Comparison of ENCODE assay signal across 11 mouse cellular contexts in the genomic region with DNA sequence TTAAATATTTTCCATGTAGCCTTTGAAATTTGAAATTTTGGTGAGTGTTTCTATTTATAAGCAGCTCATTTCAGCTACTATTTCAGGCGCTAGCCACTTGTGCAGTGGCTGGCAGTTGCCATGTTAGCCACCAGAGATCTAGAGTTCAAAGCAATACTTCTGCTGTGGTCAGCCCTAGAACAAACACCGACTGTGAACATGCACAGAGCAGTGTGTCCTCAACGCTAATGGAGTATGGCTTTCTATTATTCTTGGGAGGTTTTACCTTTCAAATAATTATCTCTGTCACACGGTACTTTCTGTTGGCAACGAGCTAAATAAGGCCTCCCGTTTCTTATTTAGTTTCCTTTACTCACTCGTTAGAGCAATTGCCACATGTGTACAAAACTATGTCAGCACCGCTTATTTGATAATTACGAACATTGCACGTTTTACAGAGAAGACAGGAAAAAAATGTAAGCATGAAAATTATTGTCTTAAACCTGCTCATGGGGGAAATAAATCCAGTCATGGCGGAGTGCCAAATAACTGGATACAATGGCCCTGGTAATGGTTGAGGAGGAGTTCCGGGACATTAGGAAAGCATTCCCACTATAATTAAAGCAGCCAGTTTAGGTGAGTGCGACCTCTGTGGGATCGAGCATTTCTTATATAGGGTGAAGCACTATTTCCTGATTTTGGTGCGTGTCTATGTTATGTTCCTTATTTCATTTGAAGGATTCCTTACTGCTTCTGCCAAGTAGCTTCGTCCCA. TPM values are rescaled to one million over a fixed set of nuclear protein-coding genes. Genes with fewer than 3 reads are reported as not detected.
DNase-seq lines count a peak whose midpoint lies in the region; ATAC-seq and TF ChIP-seq lines count a peak whose summit lies in the region.
"Had no signal": no experiment of that assay in that cellular context is flagged by ENCODE, and none has a peak within 500 bp of the region (broad histone marks: within the 10 kb centered on the region; RNA-seq: fewer than 3 reads in every experiment).

No protein-coding gene starts in this region.

- TF ChIP-seq POLR2A in kidney, adult 2 months (IDR thresholded peaks at IDR 0.05; ENCODE audit: low read depth, low read length), result no peak

- ATAC-seq in kidney, embryonic 16.5 days (ENCODE audit: low FRiP score, low TSS enrichment), result no peak
- ATAC-seq in embryonic facial prominence, embryonic 15.5 days (ENCODE audit: insufficient number of reproducible peaks, low FRiP score, low TSS enrichment, low read depth), result no peak
- ATAC-seq in heart, embryonic 14.5 days (ENCODE audit: insufficient number of reproducible peaks, insufficient read depth, low FRiP score, low read depth), result no peak
- ATAC-seq in midbrain, embryonic 14.5 days (ENCODE audit: low FRiP score, low TSS enrichment), result no peak
- ATAC-seq: intestine, postnatal 0 days had no signal

- peaks cover 10% of the 10 kb centered on the region; the same call in 1 of the 2 replicates for H3K4me1 ChIP-seq in kidney, embryonic 16.5 days (ENCODE audit: insufficient read depth, low read length)
- peaks cover 7% of the 10 kb centered on the region; the same call in 1 of the 2 replicates for H3K4me1 ChIP-seq in kidney, adult 2 months (ENCODE audit: control insufficient read depth, insufficient read depth, low read length)
- peaks cover 7% of the 10 kb centered on the region; the same call in 1 of the 2 replicates for H3K4me1 ChIP-seq in embryonic facial prominence, embryonic 15.5 days
- H3K4me1 ChIP-seq in heart, embryonic 14.5 days (ENCODE audit: control insufficient read depth in 2 of 2, insufficient read depth in 2 of 2, low read length in 2 of 2), result peaks cover 18 to 65% of the 10 kb centered on the region in 2 experiments
- peaks cover 17% of the 10 kb centered on the region for H3K4me1 ChIP-seq in midbrain, embryonic 14.5 days (ENCODE audit: control insufficient read depth, insufficient read depth, low read length)

- WGBS in kidney, embryonic 16.5 days, result 42% methylated on average over 16 of the region's 16 CpGs
- 34% methylated on average over 16 of the region's 16 CpGs for WGBS in kidney, adult 2 months
- WGBS in embryonic facial prominence, embryonic 15.5 days, result 35% methylated on average over 16 of the region's 16 CpGs
- 50% methylated on average over 16 of the region's 16 CpGs for WGBS in heart, embryonic 14.5 days
- WGBS in midbrain, embryonic 14.5 days, result 33% methylated on average over 16 of the region's 16 CpGs

- H3K36me3 ChIP-seq in kidney, embryonic 16.5 days (ENCODE audit: insufficient read depth, low read length), result no peaks in the 10 kb centered on the region
- no peaks in the 10 kb centered on the region for H3K36me3 ChIP-seq in kidney, adult 2 months (ENCODE audit: control insufficient read depth, insufficient read depth, low read length)
- no peaks in the 10 kb centered on the region for H3K36me3 ChIP-seq in embryonic facial prominence, embryonic 15.5 days
- no peaks in the 10 kb centered on the region for H3K36me3 ChIP-seq in heart, embryonic 14.5 days (ENCODE audit: control insufficient read depth, insufficient read depth, low read length)
- H3K36me3 ChIP-seq in midbrain, embryonic 14.5 days (ENCODE audit: control insufficient read depth, insufficient read depth, low read length), result 0 out of 2 replicates have a peak, but pooled peaks cover 3% of the 10 kb centered on the region

- no peaks in the 10 kb centered on the region for H3K9me3 ChIP-seq in kidney, embryonic 16.5 days (ENCODE audit: low read length)
- H3K9me3 ChIP-seq in embryonic facial prominence, embryonic 15.5 days (replicated peaks), result no peaks in the 10 kb centered on the region
- no peaks in the 10 kb centered on the region for H3K9me3 ChIP-seq in heart, embryonic 14.5 days (ENCODE audit: control insufficient read depth, low read length)
- H3K9me3 ChIP-seq in midbrain, embryonic 14.5 days (ENCODE audit: control insufficient read depth, low read length), result no peaks in the 10 kb centered on the region

- no peaks in the 10 kb centered on the region for H3K27me3 ChIP-seq in kidney, embryonic 16.5 days (ENCODE audit: insufficient read depth, low read length)
- H3K27me3 ChIP-seq in kidney, adult 2 months (replicated peaks; ENCODE audit: control insufficient read depth, insufficient read depth, low read length), result no peaks in the 10 kb centered on the region
- H3K27me3 ChIP-seq in embryonic facial prominence, embryonic 15.5 days, result no peaks in the 10 kb centered on the region
- no peaks in the 10 kb centered on the region for H3K27me3 ChIP-seq in heart, embryonic 14.5 days (ENCODE audit: control insufficient read depth, insufficient read depth, low read length)
- no peaks in the 10 kb centered on the region for H3K27me3 ChIP-seq in midbrain, embryonic 14.5 days (ENCODE audit: control insufficient read depth, insufficient read depth, low read length)

- TF ChIP-seq CTCF in kidney, adult 2 months (conservative IDR thresholded peaks at IDR 0.05; ENCODE audit: insufficient read depth, insufficient read length, low read depth, low read length), result no peak

- no peak for DNase-seq in kidney, adult 2 months
- peak; percentile 73 for DNase-seq in midbrain, embryonic 14.5 days
- DNase-seq in layer of hippocampus, adult 8-10 months (ENCODE audit: low spot score in 2 of 2), result no peak
- no peak for DNase-seq in adrenal gland, postnatal 25 days
- no peak for DNase-seq in cerebellum, adult 11 months
- DNase-seq: lung, postnatal 4 days; thymus, postnatal 14 days had no signal

- no peak overlapping the region for H3K27ac ChIP-seq in kidney, embryonic 16.5 days (ENCODE audit: low read length)
- H3K27ac ChIP-seq in kidney, adult 2 months (ENCODE audit: insufficient read depth, low read depth, low read length), result no peak overlapping the region
- H3K27ac ChIP-seq in embryonic facial prominence, embryonic 15.5 days (replicated peaks), result no peak overlapping the region
- H3K27ac ChIP-seq in heart, embryonic 14.5 days (replicated peaks in 1 of 2; ENCODE audit: control insufficient read depth in 1 of 2, insufficient read depth in 1 of 2, low read depth in 2 of 2, low read length in 2 of 2), result peak overlapping the region; percentile 52 to 76
- 0 out of 2 replicates have a peak overlapping the region, but pooled peaks have one; percentile 37 for H3K27ac ChIP-seq in midbrain, embryonic 14.5 days (replicated peaks; ENCODE audit: low read depth, low read length)

- H3K4me2 ChIP-seq in kidney, embryonic 16.5 days (replicated peaks; ENCODE audit: low read depth, low read length), result 0 out of 2 replicates have a peak overlapping the region, but pooled peaks have one; percentile 11
- peak overlapping the region; percentile 23 for H3K4me2 ChIP-seq in embryonic facial prominence, embryonic 15.5 days (replicated peaks)
- H3K4me2 ChIP-seq in heart, embryonic 14.5 days (ENCODE audit: low read length), result peak overlapping the region; percentile 56
- H3K4me2 ChIP-seq in midbrain, embryonic 14.5 days (ENCODE audit: low read length), result peak overlapping the region; percentile 40

- no peak overlapping the region for H3K9ac ChIP-seq in kidney, embryonic 16.5 days (replicated peaks; ENCODE audit: low read length)
- H3K9ac ChIP-seq in embryonic facial prominence, embryonic 15.5 days, result no peak overlapping the region
- H3K9ac ChIP-seq in heart, embryonic 14.5 days (ENCODE audit: low read length), result no peak overlapping the region
- H3K9ac ChIP-seq in midbrain, embryonic 14.5 days (replicated peaks; ENCODE audit: low read length), result 0 out of 2 replicates have a peak overlapping the region, but pooled peaks have one; percentile 9

- no peak overlapping the region for H3K4me3 ChIP-seq in kidney, embryonic 16.5 days (ENCODE audit: low read length)
- H3K4me3 ChIP-seq in kidney, adult 2 months (ENCODE audit: insufficient read depth, low read depth, low read length), result no peak overlapping the region
- H3K4me3 ChIP-seq in embryonic facial prominence, embryonic 15.5 days (replicated peaks), result no peak overlapping the region
- H3K4me3 ChIP-seq in heart, embryonic 14.5 days (ENCODE audit: control insufficient read depth in 1 of 2, insufficient read depth in 1 of 2, low read depth in 1 of 2, low read length in 2 of 2), result no peak overlapping the region
- H3K4me3 ChIP-seq in midbrain, embryonic 14.5 days (replicated peaks; ENCODE audit: low read depth, low read length), result peak overlapping the region; percentile 2; the same call in 1 of the 2 replicates

RNA-seq across cellular contexts. Expression of a gene that starts 12.0 kb away (rescaled TPM):
- polyA plus RNA-seq in kidney, embryonic 16.5 days (2015; fragmentation: Nextera tagmentation; extraction: Ambion mirVana), result 37.2 and 39.3 TPM in 2 replicates
- 11.2 and 15.9 TPM in 2 replicates for polyA plus RNA-seq in kidney, adult 2 months (2012; rRNA removed)
- 18.2 and 20.3 TPM in 2 replicates for polyA plus RNA-seq in embryonic facial prominence, embryonic 15.5 days (2015; fragmentation: Nextera tagmentation; extraction: Ambion mirVana)
- polyA plus RNA-seq in heart, embryonic 14.5 days (2014; fragmentation: Nextera tagmentation; extraction: Ambion mirVana), result 24.6 and 28.7 TPM in 2 replicates
- 124 and 133 TPM in 2 replicates for polyA plus RNA-seq in midbrain, embryonic 14.5 days (2014; fragmentation: Nextera tagmentation; extraction: Ambion mirVana)
- 10 to 100 TPM; 15.7 to 23.2 (median 19.4) TPM for total RNA-seq in layer of hippocampus, adult 8-10 months (2022)
- total RNA-seq in adrenal gland, postnatal 25 days (2021), result 20.7 and 38.6 TPM in 2 replicates

Comparison
In these comparisons a context has a peak if more than half of its experiments do, and no peak if none do; other contexts are left out.
1. H3K27ac ChIP-seq: peak in heart, embryonic 14.5 days (2 of 2) and midbrain, embryonic 14.5 days (single experiment); none in kidney, embryonic 16.5 days (single experiment), kidney, adult 2 months (single experiment) and embryonic facial prominence, embryonic 15.5 days (single experiment).
2. Peak in every context shown above with its lines, with median percentiles within 50 percentile points of each other: H3K4me2 ChIP-seq.